Mouse (Mus musculus) retina, embryonic 14.5 days (tissue): ENCODE data around the gene Olfr288.

ENCODE experiments used
- DNase-seq: peaks from one replicate; pipeline ENCODE4 v3.0.0-alpha.2; 2015; ENCODE audit warnings: low spot score

The Olfr288 gene

DNA sequence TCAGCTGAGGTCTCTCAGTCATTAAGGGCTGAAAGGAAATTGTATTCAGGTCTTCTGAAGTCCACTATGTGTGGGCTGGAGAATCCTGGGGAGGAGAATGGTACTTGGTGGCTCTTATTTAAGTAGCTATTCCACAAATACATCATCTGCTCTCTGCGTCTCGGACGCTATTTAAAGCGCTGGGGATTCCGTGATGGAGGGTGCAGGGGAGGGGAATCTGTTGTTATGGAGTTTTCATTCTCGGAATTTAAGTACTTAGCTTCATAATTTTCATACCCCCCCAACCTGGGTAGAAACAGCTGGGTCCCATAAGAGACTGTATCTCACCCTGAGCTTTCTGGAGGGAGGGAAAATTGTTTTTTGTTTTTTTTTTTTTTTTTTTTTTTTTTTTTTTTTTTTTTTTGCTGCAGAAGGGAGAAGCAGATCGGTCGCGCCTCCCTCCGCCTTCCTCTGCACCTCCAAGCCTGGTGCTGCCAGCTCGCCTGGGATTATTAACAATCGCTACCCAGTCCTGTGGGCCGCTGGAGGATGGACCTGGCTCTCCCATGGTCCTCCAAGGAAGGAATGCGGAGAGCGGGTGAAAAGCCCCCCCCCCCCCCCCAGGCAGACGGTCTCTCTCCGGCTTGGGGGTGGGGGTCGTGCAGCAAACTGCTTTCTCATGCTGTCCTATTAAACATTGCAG is 28.2 kb downstream of the Olfr288 start, which contains the start of gene Ccdc184:
TSS of gene Ccdc184 (plus strand) at position 196 of the 682 bp plus-strand sequence.
- DNase-seq, result no peak

DNA sequence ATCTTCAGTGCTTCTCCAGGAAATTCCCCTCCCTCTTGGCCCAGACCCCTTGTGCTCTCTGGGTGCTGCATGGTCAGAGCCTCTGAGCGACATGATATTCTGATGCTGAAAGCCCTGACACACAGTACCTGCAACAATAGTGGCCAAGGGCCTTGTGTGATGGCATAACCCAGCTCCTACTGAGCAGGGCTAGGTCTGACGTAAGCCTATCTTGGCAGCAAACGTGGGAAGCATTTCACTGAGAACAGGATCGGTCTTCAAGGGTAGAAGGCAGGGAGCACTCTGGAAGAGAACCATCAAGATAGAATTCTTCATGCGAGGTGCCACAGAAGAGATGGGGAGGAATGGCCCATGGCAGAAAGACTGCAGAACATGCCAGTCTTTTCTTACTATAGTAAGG is 29.8 kb downstream of the Olfr288 start, which contains the start of gene Asb8:
TSS of gene Asb8 (minus strand) at position 101 of the 400 bp plus-strand sequence.
- DNase-seq, result no peak

DNA sequence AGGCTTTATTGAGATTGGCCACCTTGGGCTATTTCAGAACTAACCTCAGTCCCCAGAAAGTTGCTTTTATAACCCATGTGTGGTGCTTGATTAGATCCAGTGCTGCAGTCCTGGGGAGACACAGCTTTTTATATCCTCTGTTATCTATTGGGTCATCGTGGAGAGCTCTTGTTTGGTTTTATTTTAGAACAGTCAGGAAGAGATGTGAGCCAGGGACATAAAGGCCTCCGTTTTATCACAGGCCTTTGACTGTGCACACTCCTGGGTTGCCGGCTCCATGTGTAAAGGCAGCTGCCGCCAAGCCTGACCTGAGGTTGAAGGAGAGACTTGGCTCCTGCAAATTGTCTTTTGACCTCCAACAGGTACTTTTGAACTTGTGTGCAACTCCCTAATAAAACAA is 32.8 kb downstream of the Olfr288 start:
- DNase-seq, result no peak

DNA sequence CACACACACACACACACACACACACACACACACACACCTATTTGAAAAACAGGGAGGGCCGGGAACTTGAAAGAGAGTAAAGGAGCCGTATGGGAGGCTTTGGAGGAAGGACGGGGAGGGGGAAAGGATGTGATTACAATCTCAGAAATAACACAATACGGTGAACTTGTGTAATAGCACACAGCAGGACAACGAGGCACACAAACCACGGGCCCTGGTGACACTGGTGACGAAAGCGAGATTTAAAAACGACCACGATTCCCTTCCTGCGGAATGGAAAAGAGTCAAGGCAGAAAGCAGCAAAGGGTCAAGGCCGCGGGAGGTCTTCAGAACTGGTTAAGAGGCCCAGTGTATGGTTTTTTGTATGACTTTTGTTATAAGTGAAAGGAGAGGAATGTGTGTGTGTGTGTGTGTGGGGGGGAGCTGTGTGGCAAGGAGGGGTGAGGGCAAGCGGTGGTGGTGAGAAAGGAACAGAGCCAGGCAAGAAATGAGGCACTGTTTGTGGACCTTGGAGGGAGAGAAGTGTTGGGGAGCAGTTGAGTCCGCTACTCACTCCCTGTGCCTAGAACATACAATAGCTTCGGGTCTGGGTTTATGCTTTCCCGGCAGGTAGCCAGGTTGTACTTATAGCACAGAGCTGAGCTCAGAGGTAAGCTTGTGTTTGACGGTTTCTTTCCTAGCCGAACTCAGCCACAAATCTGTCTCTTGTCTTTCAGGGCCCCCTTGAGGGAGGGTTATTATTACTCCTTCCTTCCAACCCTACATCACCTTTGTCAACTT is 34.1 kb downstream of the Olfr288 start:
- no peak for DNase-seq

DNA sequence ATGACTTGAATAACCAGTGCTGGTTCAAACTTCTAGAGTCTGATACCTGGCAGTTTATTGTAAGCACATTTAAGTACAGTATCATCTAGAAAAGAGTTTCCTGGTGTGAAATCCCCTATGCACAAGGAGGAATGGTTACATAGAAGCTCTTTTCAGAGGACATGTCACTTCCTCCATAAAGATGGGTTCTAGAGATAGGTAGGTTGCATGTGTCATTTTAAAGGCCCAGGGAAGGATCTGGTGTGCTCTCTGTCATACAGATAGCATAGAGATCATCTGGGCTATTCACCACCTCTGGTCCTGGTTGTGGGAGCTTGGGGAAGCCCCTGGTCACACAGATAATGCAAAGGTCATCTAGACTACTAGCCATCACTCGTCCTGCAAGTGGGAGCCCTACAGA is 38.1 kb downstream of the Olfr288 start:
- DNase-seq, result no peak

DNA sequence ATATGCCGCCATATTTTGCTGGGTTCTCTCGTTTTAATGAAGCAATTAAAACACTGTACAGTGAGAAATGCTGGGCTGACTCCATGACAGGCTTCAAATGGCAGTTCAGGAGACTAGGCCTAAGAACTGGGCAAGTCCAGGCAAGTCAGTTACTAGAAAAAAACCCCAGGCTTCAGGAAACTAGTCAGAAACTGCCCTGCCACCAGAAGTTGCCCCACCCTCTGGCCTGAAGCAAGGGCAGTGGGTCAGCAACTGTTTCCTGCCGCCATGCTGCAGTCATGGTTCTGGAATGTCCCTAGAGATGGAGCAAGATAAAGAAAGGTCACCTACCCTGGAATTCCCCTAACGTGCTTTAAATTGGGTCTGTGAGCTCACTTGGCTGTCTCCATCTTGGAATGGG is 39.4 kb downstream of the Olfr288 start:
- DNase-seq, result no peak

DNA sequence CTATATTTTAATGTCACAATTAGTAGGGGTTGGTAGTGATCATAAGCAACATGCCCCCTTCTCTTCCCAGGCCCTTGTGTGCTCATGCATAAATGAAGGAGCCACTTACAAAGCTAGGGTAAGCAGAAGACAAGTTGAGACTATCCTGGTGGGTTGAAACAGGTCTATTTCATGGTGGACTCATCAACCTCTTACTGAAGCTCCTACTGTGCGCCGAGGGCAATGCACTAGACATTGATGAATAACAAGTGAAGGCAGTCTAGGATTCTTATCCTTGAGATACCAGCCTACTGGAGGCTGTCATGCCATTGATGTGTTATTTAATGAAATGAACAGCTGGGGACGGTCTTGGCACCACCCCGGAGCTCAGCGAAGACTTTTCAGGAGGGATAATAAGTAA is 40.1 kb downstream of the Olfr288 start:
- DNase-seq, result no peak

DNA sequence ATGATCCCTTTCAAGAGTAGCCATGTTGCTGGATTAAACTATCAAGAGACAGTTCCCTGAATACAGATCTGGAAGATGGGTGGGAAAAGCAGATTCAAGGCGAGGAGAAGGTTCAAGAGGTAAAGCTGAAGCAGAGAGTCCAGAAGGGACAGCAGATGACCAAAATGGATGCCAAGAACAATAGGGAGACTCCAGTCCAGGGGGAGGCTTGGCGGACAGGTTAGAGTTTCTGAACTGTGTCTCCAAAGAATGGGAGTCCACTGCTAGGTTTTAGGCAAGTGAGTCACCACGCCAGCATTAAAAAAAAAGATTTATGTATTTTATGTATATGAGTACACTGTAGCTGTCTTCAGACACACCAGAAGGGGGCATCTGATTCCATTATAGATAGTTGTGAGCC is 40.7 kb downstream of the Olfr288 start:
- DNase-seq, result no peak

DNA sequence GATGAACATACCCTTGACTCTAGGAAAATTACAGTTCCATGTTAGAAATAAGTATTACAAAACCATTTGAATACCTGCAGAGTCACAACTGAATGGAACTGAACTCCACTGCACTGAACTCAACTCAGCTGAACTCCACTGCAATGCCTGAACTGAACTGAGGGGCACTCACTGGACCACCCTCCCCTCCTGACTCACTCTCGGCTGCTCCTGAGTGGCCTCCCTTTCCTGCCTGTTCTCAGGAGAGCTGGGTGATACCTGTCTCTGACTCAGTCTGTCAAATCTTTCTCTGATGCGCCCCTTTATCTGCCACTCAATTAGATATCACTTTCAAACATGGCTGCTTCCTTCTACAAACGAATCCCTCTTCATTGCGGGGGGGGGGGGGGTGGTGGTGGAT is 41.2 kb downstream of the Olfr288 start:
- no peak for DNase-seq

DNA sequence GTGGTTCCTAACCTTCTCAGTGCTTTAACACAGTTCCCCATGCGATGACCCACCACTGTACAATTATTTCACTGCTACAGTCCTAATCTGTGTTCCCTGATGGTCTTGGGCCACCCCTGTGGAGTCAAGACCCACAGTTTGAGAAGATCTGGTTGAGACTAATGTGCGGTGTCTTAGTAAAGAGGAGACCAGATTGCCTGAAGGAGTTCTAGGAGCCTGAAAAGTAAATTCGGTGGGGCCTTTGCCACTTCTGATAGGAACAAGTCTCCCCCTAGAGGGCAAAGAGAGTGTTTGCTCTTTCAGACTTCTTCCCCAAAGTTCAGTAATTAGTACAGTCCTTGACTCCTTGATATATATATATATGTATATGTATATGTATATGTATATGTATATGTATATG is 41.7 kb downstream of the Olfr288 start:
- peak; percentile 89 for DNase-seq

DNA sequence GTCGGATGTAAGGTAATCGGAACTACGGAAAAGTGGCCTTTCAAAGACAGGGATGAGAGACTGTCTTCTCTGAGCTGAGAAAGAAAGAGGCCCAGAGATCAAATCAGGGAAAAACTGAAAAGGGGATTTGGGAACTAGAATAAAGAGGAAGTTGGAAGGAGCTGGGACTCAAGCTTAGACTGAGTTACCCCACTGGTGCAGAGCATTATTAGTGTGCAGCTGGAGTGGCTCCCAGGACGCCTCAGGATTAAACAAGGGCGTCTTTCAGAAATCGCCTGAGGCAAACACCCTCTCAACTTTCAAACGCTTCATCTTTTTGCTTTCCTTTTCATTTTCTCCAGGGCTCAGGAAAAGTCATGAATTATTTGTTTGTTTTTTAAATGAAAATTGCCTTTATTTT is 42.4 kb downstream of the Olfr288 start:
- DNase-seq, result no peak

DNA sequence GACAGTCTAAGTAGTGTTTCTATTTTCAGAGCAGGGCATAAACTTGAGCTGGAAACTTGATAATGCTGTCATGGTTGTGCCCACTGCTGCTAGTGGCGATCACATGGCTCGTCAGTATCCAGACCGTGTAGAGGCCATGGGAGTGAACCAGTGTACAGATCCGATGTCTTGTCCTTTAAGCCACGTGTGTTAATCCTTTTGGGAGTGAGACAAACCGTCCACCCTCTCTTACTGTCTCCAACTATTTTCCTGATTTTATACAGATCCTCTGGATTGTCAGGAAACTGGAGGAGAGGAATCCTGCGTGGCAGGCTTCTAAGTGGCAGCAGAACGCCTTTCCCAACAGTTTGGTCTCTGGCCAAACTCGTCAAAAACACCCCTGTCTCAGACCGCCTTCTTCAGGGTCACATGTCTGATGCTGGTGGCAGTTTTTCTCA is 46.2 kb downstream of the Olfr288 start:
- DNase-seq, result no peak

DNA sequence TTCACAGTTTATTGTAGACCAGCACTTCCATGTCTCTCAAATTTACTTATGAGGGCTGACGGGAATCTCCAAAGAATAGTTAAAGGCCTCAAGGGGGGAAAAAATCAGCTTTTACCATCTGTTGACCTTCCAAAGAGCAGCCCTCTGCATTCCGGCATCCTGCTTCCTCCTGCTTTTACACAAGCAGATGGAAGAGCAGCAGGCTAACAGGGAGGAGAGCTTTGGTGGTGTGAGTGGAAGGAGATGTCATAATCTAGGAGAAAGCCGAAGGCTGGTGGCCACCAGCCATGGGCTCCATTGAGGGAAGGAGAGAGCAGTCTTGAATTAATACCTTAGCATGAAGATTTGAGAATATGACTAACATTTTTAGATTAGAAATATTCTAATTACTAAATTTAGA is 47.0 kb downstream of the Olfr288 start:
- DNase-seq, result no peak

DNA sequence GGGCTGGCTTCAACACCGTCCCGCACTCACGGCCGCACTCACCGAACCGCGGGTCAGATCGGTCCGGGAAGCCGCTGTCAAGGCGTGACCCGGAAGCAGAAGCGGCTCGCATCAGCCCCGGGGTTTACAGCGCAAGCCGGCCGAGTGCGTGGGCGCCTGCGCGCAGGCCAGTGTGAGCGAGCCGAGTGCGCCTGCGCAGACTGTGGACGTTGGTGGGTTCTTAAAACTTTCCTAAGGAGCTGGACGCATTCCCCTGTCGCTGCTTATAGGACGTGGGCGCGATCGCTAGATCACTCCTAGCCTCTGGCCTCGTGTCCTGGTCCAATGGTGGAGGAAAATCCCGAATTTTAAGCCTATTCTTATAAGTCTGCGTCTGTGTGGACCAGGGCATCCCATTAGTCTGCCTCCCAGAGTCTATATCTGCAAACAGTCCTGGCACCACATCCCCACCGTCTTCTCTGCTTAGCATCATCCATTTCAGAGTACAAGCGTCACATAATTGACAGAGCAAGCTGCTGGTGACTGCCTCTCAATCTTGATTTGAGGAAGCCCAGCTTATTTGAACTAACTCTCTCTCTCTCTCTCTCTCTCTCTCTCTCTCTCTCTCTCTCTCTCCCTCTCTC is 49.7 kb downstream of the Olfr288 start:
- peak; percentile 97 for DNase-seq

DNA sequence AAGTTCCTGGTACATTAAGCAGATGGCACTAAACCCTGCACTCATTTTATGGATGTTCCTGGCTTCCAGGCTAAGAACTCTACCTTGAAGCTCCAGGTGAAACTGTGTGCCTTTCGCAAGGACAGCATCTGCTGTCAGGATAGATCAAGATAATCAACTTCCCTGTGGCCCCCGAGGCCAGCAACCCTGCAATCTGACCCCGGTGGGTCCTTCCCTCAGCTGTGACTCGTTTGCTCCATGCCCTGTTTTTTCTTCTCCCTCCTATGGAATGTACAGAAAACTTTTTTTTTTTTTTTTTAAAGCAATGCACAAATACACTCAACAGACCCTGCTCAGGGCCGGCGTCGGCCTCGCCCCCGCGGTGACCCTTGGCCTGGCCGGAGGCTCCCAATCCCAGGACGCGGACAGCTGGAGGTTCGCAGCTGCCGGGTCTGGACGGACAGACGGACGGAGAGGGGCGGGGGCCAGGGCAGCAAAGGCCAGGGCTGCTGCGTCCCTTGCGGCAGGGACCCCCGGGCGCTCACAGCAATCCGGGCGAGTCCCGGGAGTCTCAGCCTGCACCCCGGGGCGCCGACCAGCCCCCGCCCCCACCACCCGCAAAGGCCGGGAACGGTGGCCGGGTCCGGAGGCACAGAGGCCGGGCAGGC is 50.4 kb downstream of the Olfr288 start:
- peak; percentile 32 for DNase-seq

DNA sequence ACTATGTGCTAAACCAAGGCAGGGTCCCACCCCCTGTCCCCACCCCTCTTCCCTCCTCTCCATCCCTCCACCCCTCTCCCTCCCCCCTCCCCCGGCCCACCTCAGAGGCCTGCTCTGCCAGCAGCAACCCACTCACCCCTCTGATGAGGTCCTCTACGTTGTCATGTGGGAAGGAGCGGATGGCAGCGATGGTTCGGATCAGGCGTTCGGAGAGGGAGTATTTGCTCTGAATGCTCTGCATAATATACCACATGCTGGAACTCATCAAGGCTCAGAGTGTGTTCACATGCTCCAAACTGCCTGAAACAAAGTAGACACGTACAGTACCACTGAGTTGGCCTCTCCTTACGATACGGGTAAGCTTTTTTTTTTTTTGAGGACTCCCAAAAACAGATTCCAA is 52.8 kb downstream of the Olfr288 start:
- DNase-seq, result no peak

DNA sequence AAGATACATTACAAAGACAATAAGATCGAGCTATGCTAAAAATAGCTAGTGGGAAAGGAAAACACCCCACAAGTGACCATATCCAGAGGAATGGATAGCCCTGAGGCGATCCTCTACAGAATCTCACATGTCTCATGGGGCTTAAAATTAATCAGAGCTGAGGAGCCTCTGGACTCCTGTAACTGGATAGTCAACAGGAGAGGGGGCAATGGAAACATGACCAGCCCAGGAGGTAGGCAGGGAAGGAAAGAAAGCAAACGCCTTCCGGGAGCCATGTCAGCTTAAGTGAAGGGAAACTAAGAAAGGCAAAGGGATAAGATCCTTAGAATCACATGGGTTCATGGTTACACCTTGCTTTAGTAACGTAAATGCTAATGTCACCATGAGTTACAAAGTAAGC is 54.5 kb downstream of the Olfr288 start:
- no peak for DNase-seq

DNA sequence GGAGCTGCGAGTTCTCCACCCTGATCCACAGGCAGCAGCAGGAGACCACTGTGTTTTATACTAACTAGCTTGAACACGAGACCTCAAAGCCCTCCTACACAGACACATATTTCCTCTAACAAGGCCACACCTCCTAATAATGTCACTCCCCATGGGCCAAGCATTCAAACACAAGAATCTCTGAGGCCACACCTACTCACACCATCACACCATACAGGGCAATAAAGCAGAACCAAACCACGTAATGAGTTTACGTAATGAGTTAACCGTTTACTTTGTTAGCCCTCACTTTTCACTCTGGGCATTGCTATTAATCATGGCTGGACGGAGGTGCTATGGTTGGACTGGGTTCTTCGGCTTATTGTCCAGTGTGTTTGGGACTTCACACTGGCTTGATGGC is 55.6 kb downstream of the Olfr288 start:
- no peak for DNase-seq

DNA sequence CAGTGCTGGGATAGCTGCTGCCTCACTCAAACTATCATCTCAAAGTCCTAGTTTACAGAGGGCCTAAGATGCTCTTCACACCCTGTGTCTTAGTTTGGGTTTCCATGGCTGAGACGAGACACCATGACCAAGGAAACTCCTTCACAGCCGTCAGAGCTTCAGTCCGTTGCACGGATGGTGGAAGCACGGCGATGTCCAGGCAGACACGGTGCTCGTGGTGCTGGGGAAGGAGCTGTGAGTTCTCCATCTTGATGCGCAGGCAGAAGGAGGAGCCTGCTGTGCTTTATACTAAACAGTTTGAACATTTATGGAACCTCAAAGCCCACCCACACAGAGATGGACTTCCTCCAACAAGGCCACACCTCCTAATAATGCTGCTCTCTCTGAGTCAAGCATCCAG is 58.5 kb downstream of the Olfr288 start:
- DNase-seq, result no peak
